Mouse (Mus musculus) embryonic stem cell, embryonic (primary cell): Measurements from ENCODE around the gene Gm10842.

Experiments
- CTCF ChIA-PET, 4 experiments: fragments of 300-600 bp in 2 of 4; fragments of 350-600 bp in 2 of 4; sonication (Branson Sonifier 250); formaldehyde crosslinking; loops; one replicate each; lab custom pipeline; 2022; ENCODE audit warnings: inconsistent platforms in 2 of 4; lab: Charles Lee
- POLR2A ChIA-PET, 4 experiments: fragments of 300-600 bp in 2 of 4; fragments of 350-600 bp in 2 of 4; sonication (Branson Sonifier 250); formaldehyde crosslinking; loops; one replicate each; lab custom pipeline; 2022; ENCODE audit warnings: antibody characterized with exemption in 4 of 4, inconsistent platforms in 1 of 4; lab: Charles Lee

Gm10842 gene

GRCm38 (mm10) chr11:105149353-105149752 is 2.7 kb downstream of the Gm10842 start:
- ChIA-PET CTCF (interaction anchor here in 2 of 4 experiments (0.7 to 1.4 kb wide), 2 partner anchors 16 to 508 kb away, joined by 3 read pairs; no protein-coding TSS in a partner anchor), POLR2A (interaction anchor here in 3 of 4 experiments (0.6 to 6.1 kb wide), 8 partner anchors 11 to 976 kb away, joined by 3 to 55 read pairs (median 6); partner anchors contain the start of gene Mettl2 (in 1 of the 3))

- CTCF ChIA-PET = interaction anchor here in 1 of 4 experiments (0.7 kb wide), 1 partner anchor 508 kb away, joined by 3 read pairs; no protein-coding TSS in a partner anchor
- POLR2A ChIA-PET = interaction anchor here in 3 of 4 experiments (0.6 to 6.1 kb wide), 8 partner anchors 12 to 815 kb away, joined by 3 to 55 read pairs (median 6); partner anchors contain the start of gene Mettl2 (in 1 of the 3)
Observed at GRCm38 (mm10) chr11:105149766-105150165, 3.1 kb downstream of the Gm10842 start.

GRCm38 (mm10) chr11:105150691-105151090 is 4.0 kb downstream of the Gm10842 start:
- ChIA-PET POLR2A (interaction anchor here in 3 of 4 experiments (0.5 to 6.1 kb wide), 27 partner anchors 9 to 873 kb away, joined by 3 to 55 read pairs (median 7); partner anchors contain the start of genes Mettl2 (in 2 of the 3) and Tlk2 (in 1 of the 3)), CTCF (no interaction called here)

- CTCF ChIA-PET = interaction anchor here in 3 of 4 experiments (0.6 to 0.9 kb wide), 8 partner anchors 16 to 1820 kb away, joined by 3 to 6 read pairs (median 3); partner anchors contain the start of gene Mettl2 (in 1 of the 3)
- POLR2A ChIA-PET = interaction anchor here (0.6 to 6.1 kb wide), 40 partner anchors 8 to 952 kb away, joined by 3 to 55 read pairs (median 4); partner anchors contain the start of genes Mettl2 (in 3 of the 4) and Tlk2 (in 1 of the 4)
Observed at GRCm38 (mm10) chr11:105151226-105152016, 4.7 kb downstream of the Gm10842 start.

- CTCF ChIA-PET = interaction anchor here in 3 of 4 experiments (0.6 to 0.9 kb wide), 6 partner anchors 15 to 1819 kb away, joined by 3 to 6 read pairs (median 3); no protein-coding TSS in a partner anchor
- POLR2A ChIA-PET = interaction anchor here (0.6 to 6.1 kb wide), 30 partner anchors 8 to 951 kb away, joined by 3 to 55 read pairs (median 6); partner anchors contain the start of genes Mettl2 (in 3 of the 4) and Tlk2 (in 1 of the 4)
Observed at GRCm38 (mm10) chr11:105152017-105152300, 5.3 kb downstream of the Gm10842 start.

GRCm38 (mm10) chr11:105152357-105152899 is 5.7 kb downstream of the Gm10842 start:
- CTCF ChIA-PET = interaction anchor here in 2 of 4 experiments (0.6 to 1.3 kb wide), 2 partner anchors 14 to 31 kb away, joined by 3 to 4 read pairs; no protein-coding TSS in a partner anchor
- POLR2A ChIA-PET = interaction anchor here (0.6 to 6.1 kb wide), 22 partner anchors 8 to 889 kb away, joined by 3 to 55 read pairs (median 8); partner anchors contain the start of genes Mettl2 (in 3 of the 4) and Tlk2 (in 1 of the 4)

- CTCF ChIA-PET = interaction anchor here in 1 of 4 experiments (1.3 kb wide), 1 partner anchor 13 kb away, joined by 4 read pairs; no protein-coding TSS in a partner anchor
- POLR2A ChIA-PET = interaction anchor here in 2 of 4 experiments (0.7 to 6.1 kb wide), 8 partner anchors 12 to 27 kb away, joined by 3 to 55 read pairs (median 6); partner anchors contain the start of genes Mettl2 (in 1 of the 2) and Tlk2 (in 1 of the 2)
Observed at GRCm38 (mm10) chr11:105153068-105153833, 6.6 kb downstream of the Gm10842 start.

- ChIA-PET POLR2A (interaction anchor here (0.6 to 5.5 kb wide), 13 partner anchors 9 to 30 kb away, joined by 3 to 31 read pairs (median 5); partner anchors contain the start of genes Gm10842 (in 1 of the 4) and Mettl2 (in 1 of the 4)), CTCF (no interaction called here)
Observed at GRCm38 (mm10) chr11:105155915-105156314, 9.2 kb downstream of the Gm10842 start.

- POLR2A ChIA-PET = interaction anchor here (0.8 to 5.5 kb wide), 14 partner anchors 9 to 30 kb away, joined by 3 to 31 read pairs (median 6); partner anchors contain the start of genes Gm10842 (in 1 of the 4) and Mettl2 (in 1 of the 4)
Observed at GRCm38 (mm10) chr11:105156748-105157267, 10.1 kb downstream of the Gm10842 start.

GRCm38 (mm10) chr11:105158047-105158446 is 11.4 kb downstream of the Gm10842 start:
- POLR2A ChIA-PET = interaction anchor here in 2 of 4 experiments (1.3 to 5.5 kb wide), 5 partner anchors 7 to 20 kb away, joined by 4 to 31 read pairs (median 6); no protein-coding TSS in a partner anchor
- CTCF ChIA-PET = no interaction called here

More at GRCm38 (mm10) chr11:105156748-105157267, 10.1 kb downstream of the Gm10842 start:
- CTCF ChIA-PET = interaction anchor here in 1 of 4 experiments (1.0 kb wide), 1 partner anchor 9 kb away, joined by 3 read pairs; no protein-coding TSS in a partner anchor

- POLR2A ChIA-PET = interaction anchor here in 1 of 4 experiments (0.8 kb wide), 1 partner anchor 8 kb away, joined by 6 read pairs; no protein-coding TSS in a partner anchor
Observed at GRCm38 (mm10) chr11:105159673-105160360, 13.1 kb downstream of the Gm10842 start.

GRCm38 (mm10) chr11:105161411-105161810 is 14.7 kb downstream of the Gm10842 start:
- CTCF ChIA-PET = no interaction called here
- POLR2A ChIA-PET = interaction anchor here in 2 of 4 experiments (0.6 to 1.0 kb wide), 2 partner anchors 9 kb away, joined by 3 to 4 read pairs; no protein-coding TSS in a partner anchor

More at GRCm38 (mm10) chr11:105159673-105160360, 13.1 kb downstream of the Gm10842 start:
- CTCF ChIA-PET = interaction anchor here in 1 of 4 experiments (0.5 to 0.7 kb wide), 2 partner anchors 16 to 43 kb away, joined by 3 read pairs; no protein-coding TSS in a partner anchor

GRCm38 (mm10) chr11:105164516-105165510 is 18.1 kb downstream of the Gm10842 start:
- ChIA-PET CTCF (interaction anchor here in 3 of 4 experiments (0.5 to 1.7 kb wide), 5 partner anchors 8 to 886 kb away, joined by 3 to 6 read pairs (median 3); no protein-coding TSS in a partner anchor), POLR2A (interaction anchor here (0.7 to 6.2 kb wide), 30 partner anchors 8 to 875 kb away, joined by 3 to 73 read pairs (median 6); partner anchors contain the start of genes Mettl2 (in 2 of the 4) and Tlk2 (in 2 of the 4))

- POLR2A ChIA-PET = interaction anchor here in 3 of 4 experiments (1.0 to 6.2 kb wide), 23 partner anchors 8 to 877 kb away, joined by 3 to 73 read pairs (median 7); partner anchors contain the start of genes Mettl2 (in 2 of the 3) and Tlk2 (in 2 of the 3)
- CTCF ChIA-PET = interaction anchor here in 2 of 4 experiments (0.7 to 1.7 kb wide), 3 partner anchors 15 to 43 kb away, joined by 3 to 4 read pairs (median 4); no protein-coding TSS in a partner anchor
Observed at GRCm38 (mm10) chr11:105166780-105167179, 20.1 kb downstream of the Gm10842 start.
